Mouse (Mus musculus) neural tube, embryonic 11.5 days (tissue): ENCODE measurements at regions not wholly inside any gene's neighbourhood (a gene's known extent, or its start where the extent isn't known, plus 50 kb on each side); places are given as distances from the start of the nearest gene placed in this dataset.

Experiments used
- ATAC-seq: fragments of 200-750 bp; cut with Nextera tagmentation; 2 replicates; pipeline ENCODE4 v1.8.0; 2017; ENCODE audit warnings: moderate number of reproducible peaks, mild to moderate bottlenecking, moderate TSS enrichment, moderate library complexity; ENCODE audit not compliant: insufficient read depth, low FRiP score, low TSS enrichment
- DNase-seq: peaks from one replicate; pipeline ENCODE4 v3.0.0-alpha.2; 2015; ENCODE audit warnings: low spot score
- H3K27ac ChIP-seq: fragments of 300-500 bp; sonication (generic); 2 replicates; pipeline ENCODE4 v1.5.1; 2014; ENCODE audit warnings: low read depth, mild to moderate bottlenecking, low read length
- H3K27me3 ChIP-seq: fragments of 300-500 bp; sonication (generic); 2 replicates; pipeline ENCODE4 v1.6.1; 2014; ENCODE audit warnings: mild to moderate bottlenecking, low read length, mixed read lengths; ENCODE audit not compliant: control insufficient read depth, insufficient read depth
- H3K36me3 ChIP-seq: fragments of 300-500 bp; sonication (generic); 2 replicates; pipeline ENCODE4 v1.6.1; 2014; ENCODE audit warnings: mild to moderate bottlenecking, low read length, moderate library complexity, mixed read lengths; ENCODE audit not compliant: control insufficient read depth, insufficient read depth
- H3K4me1 ChIP-seq: fragments of 300-500 bp; sonication (generic); 2 replicates; pipeline ENCODE4 v1.6.1; 2014; ENCODE audit warnings: low read length, mixed read lengths; ENCODE audit not compliant: control insufficient read depth, insufficient read depth
- H3K4me2 ChIP-seq: fragments of 300-500 bp; sonication (generic); 2 replicates; pipeline ENCODE4 v1.6.1; 2014; ENCODE audit warnings: low read depth, mild to moderate bottlenecking, moderate library complexity
- H3K4me3 ChIP-seq: fragments of 300-500 bp; sonication (generic); 2 replicates; pipeline ENCODE4 v1.5.1; 2014; ENCODE audit warnings: low read depth, low read length
- H3K9ac ChIP-seq: fragments of 300-500 bp; sonication (generic); 2 replicates; pipeline ENCODE4 v1.6.1; 2014; ENCODE audit warnings: mild to moderate bottlenecking, low read length
- H3K9me3 ChIP-seq: fragments of 300-500 bp; sonication (generic); 2 replicates; pipeline ENCODE4 v1.6.1; 2016; ENCODE audit warnings: low read length; ENCODE audit not compliant: control insufficient read depth
- WGBS: fragments of 180-500 bp; shearing (Covaris S2); extraction: QIAGEN DNeasy Blood & Tissue Kit; methylation state at CpG from one replicate; pipeline ENCODE4 v1.1.7; 2014; 5-methylcytosine and 5-hydroxymethylcytosine counted together

- peak overlapping the region; percentile 92 for H3K27ac ChIP-seq
- H3K9me3 ChIP-seq: no peaks in the 10 kb centered on the region
- peaks cover 12% of the 10 kb centered on the region for H3K4me1 ChIP-seq
- no peaks in the 10 kb centered on the region for H3K36me3 ChIP-seq
- 28% methylated on average over 10 of the region's 10 CpGs for WGBS
- no peaks in the 10 kb centered on the region for H3K27me3 ChIP-seq
- no peak overlapping the region for H3K4me2 ChIP-seq
- H3K9ac ChIP-seq: peak overlapping the region; percentile 38; the same call in 1 of the 2 replicates
- ATAC-seq (peak; percentile 92), DNase-seq (peak; percentile 76)
- H3K4me3 ChIP-seq: no peak overlapping the region
Observed at GRCm38 (mm10) chr19:56061882-56062540, 224.9 kb upstream of the Habp2 start.

DNA sequence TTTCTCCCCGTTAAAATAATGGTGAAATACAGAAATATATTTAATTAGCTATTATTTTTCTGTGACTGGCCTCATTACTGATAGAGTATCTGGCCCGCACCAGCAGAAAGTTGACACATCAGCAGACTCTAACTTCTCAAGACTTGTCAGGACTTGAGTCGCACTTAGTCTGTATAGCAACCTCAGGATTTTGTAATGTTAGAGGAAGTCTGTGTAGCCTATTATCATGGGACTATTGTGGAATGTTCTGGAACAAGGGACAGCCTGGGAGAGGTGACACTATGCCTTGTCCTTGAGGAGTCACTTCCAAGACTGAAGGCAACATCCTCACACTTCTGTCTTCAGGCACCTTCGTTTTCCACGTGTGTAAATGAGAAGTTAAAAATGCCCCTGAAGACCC is 223.8 kb upstream of the Habp2 start:
- no peaks in the 10 kb centered on the region for H3K36me3 ChIP-seq
- H3K9ac ChIP-seq: no peak overlapping the region
- WGBS: 46% methylated on average over 5 of the region's 5 CpGs
- H3K27me3 ChIP-seq: no peaks in the 10 kb centered on the region
- ATAC-seq: no peak
- no peak overlapping the region for H3K4me2 ChIP-seq
- no peak overlapping the region for H3K4me3 ChIP-seq
- no peak for DNase-seq
- peaks cover 14% of the 10 kb centered on the region for H3K4me1 ChIP-seq
- no peaks in the 10 kb centered on the region for H3K9me3 ChIP-seq
- H3K27ac ChIP-seq: peak overlapping the region; percentile 92

DNA sequence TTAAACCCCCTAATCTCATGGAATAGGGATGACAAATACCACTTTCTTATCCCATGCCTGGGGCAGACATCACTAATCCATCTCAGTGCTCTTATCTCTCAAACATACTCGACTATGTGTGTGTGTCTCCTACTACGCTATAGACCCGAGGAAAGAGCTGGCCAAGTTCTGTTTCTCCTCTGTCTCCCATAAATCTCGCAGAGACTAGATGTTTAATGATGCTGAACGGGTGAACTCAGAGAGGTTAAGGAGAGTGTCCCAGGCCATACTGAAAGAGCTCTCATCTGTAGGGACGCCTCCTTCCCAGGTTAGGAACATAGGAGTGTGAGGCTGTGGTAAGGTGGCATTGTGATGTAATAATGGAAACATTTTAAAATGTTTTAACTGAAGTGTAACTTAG is 221.2 kb upstream of the Habp2 start:
- no peak overlapping the region for H3K9ac ChIP-seq
- DNase-seq (no peak), ATAC-seq (no peak)
- no peak overlapping the region for H3K27ac ChIP-seq
- no peak overlapping the region for H3K4me3 ChIP-seq
- WGBS: 40% methylated on average over 6 of the region's 6 CpGs
- H3K36me3 ChIP-seq: no peaks in the 10 kb centered on the region
- peaks cover 22% of the 10 kb centered on the region for H3K4me1 ChIP-seq
- no peaks in the 10 kb centered on the region for H3K9me3 ChIP-seq
- H3K27me3 ChIP-seq: no peaks in the 10 kb centered on the region
- H3K4me2 ChIP-seq: no peak overlapping the region

DNA sequence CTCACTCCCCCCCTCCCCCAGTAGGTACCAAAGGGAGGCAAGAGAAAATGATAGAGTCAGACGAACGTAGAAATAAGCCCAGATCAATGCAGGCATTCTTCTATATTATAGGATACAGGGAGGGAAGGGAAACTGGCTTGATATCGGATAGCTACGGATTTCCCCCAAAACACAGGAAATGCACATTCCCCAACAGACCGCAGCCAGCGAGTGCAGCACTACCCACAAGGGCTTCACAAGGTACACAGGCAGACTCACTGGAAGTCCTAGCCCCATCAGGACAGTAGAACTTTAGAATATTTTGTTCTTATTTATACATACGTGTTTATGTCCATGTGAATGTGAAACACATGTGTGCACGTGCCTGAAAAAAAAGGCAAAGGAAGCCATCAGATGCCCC is 218.8 kb upstream of the Habp2 start:
- no peak for DNase-seq
- Histone ChIP-seq H3K4me1 (peaks cover 11% of the 10 kb centered on the region), H3K27me3 (no peaks in the 10 kb centered on the region)

DNA sequence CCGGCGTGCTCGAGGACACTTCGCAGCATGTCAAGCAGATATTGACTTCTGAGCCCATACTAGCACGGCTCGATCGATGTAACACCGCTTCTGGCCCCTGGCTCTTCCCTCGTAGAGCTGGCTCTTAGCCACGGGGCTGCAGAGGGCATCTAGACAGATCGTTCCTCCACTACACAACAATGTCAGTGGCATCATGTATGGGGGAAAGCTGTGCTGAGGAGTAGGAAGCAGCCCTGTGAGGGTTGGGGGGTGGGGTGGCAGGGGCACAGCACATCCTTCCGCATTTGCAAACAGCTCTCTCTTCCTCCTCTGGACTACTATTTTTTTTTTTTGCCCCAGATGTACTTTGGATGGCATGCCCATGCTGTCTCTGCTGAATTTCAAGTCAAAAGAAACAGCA is 218.1 kb upstream of the Habp2 start:
- DNase-seq: no peak
- Histone ChIP-seq H3K4me3 (no peak overlapping the region), H3K9ac (no peak overlapping the region), H3K36me3 (no peaks in the 10 kb centered on the region), H3K9me3 (no peaks in the 10 kb centered on the region), H3K27me3 (no peaks in the 10 kb centered on the region), H3K4me2 (no peak overlapping the region), H3K4me1 (peaks cover 9% of the 10 kb centered on the region; the same call in 1 of the 2 replicates), H3K27ac (no peak overlapping the region)
- 74% methylated on average over 12 of the region's 12 CpGs for WGBS
- ATAC-seq: no peak

More for the DNA sequence above, 218.8 kb upstream of the Habp2 start:
- WGBS: 85% methylated on average over 8 of the region's 8 CpGs
- H3K4me3 ChIP-seq: no peak overlapping the region
- no peak for ATAC-seq
- H3K27ac ChIP-seq: no peak overlapping the region
- no peak overlapping the region for H3K9ac ChIP-seq
- no peaks in the 10 kb centered on the region for H3K36me3 ChIP-seq
- no peaks in the 10 kb centered on the region for H3K9me3 ChIP-seq
- H3K4me2 ChIP-seq: no peak overlapping the region

GRCm38 (mm10) chr19:56069266-56069665 is 217.7 kb upstream of the Habp2 start:
- Histone ChIP-seq H3K36me3 (no peaks in the 10 kb centered on the region), H3K27me3 (no peaks in the 10 kb centered on the region), H3K4me1 (peaks cover 9% of the 10 kb centered on the region; the same call in 1 of the 2 replicates), H3K9ac (no peak overlapping the region), H3K27ac (no peak overlapping the region), H3K4me2 (no peak overlapping the region), H3K4me3 (no peak overlapping the region), H3K9me3 (no peaks in the 10 kb centered on the region)
- WGBS: 44% methylated on average over 10 of the region's 10 CpGs
- ATAC-seq: no peak
- DNase-seq: no peak

DNA sequence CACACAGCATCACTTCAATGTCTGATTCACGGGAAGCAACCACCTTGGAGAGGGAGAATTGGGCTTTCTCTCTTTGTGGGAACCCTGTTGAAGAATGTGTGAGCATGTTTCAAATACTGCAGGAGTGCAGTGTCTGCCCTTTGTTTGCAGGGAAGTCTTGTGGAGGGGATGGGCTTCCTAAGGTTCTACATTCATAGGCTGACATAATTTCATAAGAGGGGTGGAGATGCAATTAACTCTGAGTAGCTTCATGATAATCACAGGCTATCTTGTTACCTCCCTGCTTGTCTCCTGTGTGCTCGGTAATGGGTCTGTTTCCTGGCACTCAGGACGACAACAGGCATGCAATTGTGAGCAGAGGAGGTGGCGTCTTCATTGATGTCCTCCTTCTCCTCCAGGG is 215.6 kb upstream of the Habp2 start:
- 45% methylated on average over 4 of the region's 4 CpGs for WGBS

DNA sequence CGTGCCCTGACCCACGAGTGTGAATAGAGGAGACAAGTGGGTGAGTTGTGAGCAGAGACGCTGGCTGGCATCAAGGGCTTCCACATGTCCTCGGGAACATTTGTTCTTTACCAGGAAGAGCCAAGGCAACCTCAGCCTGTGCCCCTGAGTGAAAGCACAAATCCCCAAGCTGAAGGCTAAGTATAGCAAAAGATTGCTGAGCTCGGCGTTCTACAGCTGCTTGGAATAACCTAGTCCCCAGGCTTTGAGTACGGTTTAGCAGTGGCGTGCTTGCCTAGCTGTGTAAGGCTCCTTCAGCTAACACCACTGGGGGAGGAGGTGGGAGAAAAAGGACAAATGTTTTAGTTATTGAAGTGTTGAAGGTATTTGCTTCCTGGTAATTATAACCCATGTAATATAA is 210.8 kb upstream of the Habp2 start:
- no peak overlapping the region for H3K4me3 ChIP-seq
- no peaks in the 10 kb centered on the region for H3K9me3 ChIP-seq
- ATAC-seq: no peak
- H3K9ac ChIP-seq: no peak overlapping the region
- no peak overlapping the region for H3K4me2 ChIP-seq
- H3K4me1 ChIP-seq: no peaks in the 10 kb centered on the region
- WGBS: 79% methylated on average over 8 of the region's 8 CpGs
- H3K27ac ChIP-seq: no peak overlapping the region
- DNase-seq: no peak
- H3K36me3 ChIP-seq: no peaks in the 10 kb centered on the region
- no peaks in the 10 kb centered on the region for H3K27me3 ChIP-seq

More for the DNA sequence above, 215.6 kb upstream of the Habp2 start:
- Histone ChIP-seq H3K9ac (no peak overlapping the region), H3K4me2 (no peak overlapping the region), H3K4me3 (no peak overlapping the region), H3K27me3 (no peaks in the 10 kb centered on the region), H3K27ac (no peak overlapping the region), H3K36me3 (no peaks in the 10 kb centered on the region), H3K9me3 (no peaks in the 10 kb centered on the region), H3K4me1 (peaks cover 9% of the 10 kb centered on the region; the same call in 1 of the 2 replicates)
- DNase-seq (no peak), ATAC-seq (no peak)

DNA sequence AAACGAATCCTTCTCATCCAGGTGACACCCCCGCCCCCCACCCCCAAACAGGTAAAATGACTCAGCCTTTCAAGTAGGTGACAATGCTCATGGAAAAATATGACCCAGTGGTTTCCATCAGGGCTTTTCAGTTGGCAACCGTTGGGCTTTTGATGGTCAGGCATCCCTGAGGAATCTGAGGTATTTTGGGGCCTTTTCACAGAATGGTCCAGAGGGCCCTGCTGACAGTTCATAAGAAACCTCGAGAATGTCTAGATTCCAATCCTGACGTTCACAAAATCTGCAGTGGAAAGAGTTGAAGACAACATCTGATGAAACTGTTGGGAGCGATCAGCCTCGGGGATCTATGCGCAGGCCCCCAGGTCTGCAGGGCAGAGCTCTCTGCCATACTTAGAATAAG is 209.4 kb upstream of the Habp2 start:
- Histone ChIP-seq H3K36me3 (no peaks in the 10 kb centered on the region), H3K9ac (no peak overlapping the region), H3K4me3 (no peak overlapping the region), H3K27me3 (no peaks in the 10 kb centered on the region), H3K4me2 (no peak overlapping the region), H3K9me3 (no peaks in the 10 kb centered on the region), H3K4me1 (no peaks in the 10 kb centered on the region), H3K27ac (no peak overlapping the region)
- ATAC-seq (no peak), DNase-seq (no peak)
- WGBS: 88% methylated on average over 8 of the region's 8 CpGs
